Mouse (Mus musculus) myocyte (in vitro differentiated cells): ENCODE measurements around the gene Stip1. TPM values are rescaled to one million over a fixed set of nuclear protein-coding genes. Genes with fewer than 3 reads are reported as not detected.
A peak's percentile ranks its signal among the peaks of the same experiment; 100 is the strongest.

Experiments used
- H3K27me3 ChIP-seq: one replicate; pipeline ENCODE4 v1.6.1; 2011; ENCODE audit not compliant: control insufficient read depth, insufficient read depth, insufficient read length
- H3K36me3 ChIP-seq: one replicate; pipeline ENCODE4 v1.6.1; 2011; ENCODE audit not compliant: control insufficient read depth, insufficient read depth
- H3K4me2 ChIP-seq: one replicate; pipeline ENCODE4 v1.6.1; 2011; ENCODE audit warnings: low read depth, control low read depth
- H3K4me3 ChIP-seq: one replicate; pipeline ENCODE4 v1.5.1; 2011; ENCODE audit warnings: mild to moderate bottlenecking, control low read depth, moderate library complexity
- H3K79me2 ChIP-seq: one replicate; pipeline ENCODE4 v1.6.1; 2011; ENCODE audit not compliant: control insufficient read depth, insufficient read depth
- H3ac ChIP-seq: one replicate; pipeline ENCODE4 v1.6.1; 2011; ENCODE audit not compliant: control insufficient read depth, insufficient read length
- CEBPB ChIP-seq: IDR thresholded peaks from 2 replicates; pipeline ENCODE4 v1.6.1; 2011; ENCODE audit warnings: mild to moderate bottlenecking, moderate library complexity; ENCODE audit not compliant: poor library complexity, insufficient read depth, severe bottlenecking
- E2F4 ChIP-seq: IDR thresholded peaks from one replicate; pipeline ENCODE4 v1.6.1; 2011; ENCODE audit warnings: mild to moderate bottlenecking, control low read depth, moderate library complexity; ENCODE audit not compliant: insufficient read depth
- MAX ChIP-seq: IDR thresholded peaks from one replicate; pipeline ENCODE4 v1.6.1; 2011; ENCODE audit warnings: low read depth, mild to moderate bottlenecking, control low read depth
- MYOD1 ChIP-seq, 3 experiments: IDR thresholded peaks; one replicate each; pipeline ENCODE4 v1.6.1; 2011; ENCODE audit warnings: control low read depth in 2 of 3, low read depth in 2 of 3, mild to moderate bottlenecking in 2 of 3, moderate library complexity in 1 of 3; ENCODE audit not compliant: insufficient read length in 2 of 3, control insufficient read depth in 1 of 3
- MYOG ChIP-seq, 3 experiments: IDR thresholded peaks; one replicate each; pipeline ENCODE4 v1.6.1; 2011; ENCODE audit warnings: control low read depth in 2 of 3, low read depth in 2 of 3, mild to moderate bottlenecking in 2 of 3; ENCODE audit not compliant: insufficient read length in 2 of 3, control insufficient read depth in 1 of 3, insufficient read depth in 1 of 3
- POLR2A ChIP-seq: IDR thresholded peaks from one replicate; pipeline ENCODE4 v1.6.1; 2011; ENCODE audit warnings: low read depth, mild to moderate bottlenecking, control low read depth, moderate library complexity; ENCODE audit not compliant: insufficient read length
- POLR2AphosphoS2 ChIP-seq: IDR thresholded peaks from one replicate; pipeline ENCODE4 v1.6.1; 2011; ENCODE audit warnings: low read depth, control low read depth; ENCODE audit not compliant: insufficient read length
- REST ChIP-seq: IDR thresholded peaks from one replicate; pipeline ENCODE4 v1.6.1; 2011; ENCODE audit warnings: mild to moderate bottlenecking, control low read depth, moderate library complexity; ENCODE audit not compliant: insufficient read depth, insufficient read length
- SRF ChIP-seq: IDR thresholded peaks from one replicate; pipeline ENCODE4 v1.6.1; 2011; ENCODE audit warnings: low read depth; ENCODE audit not compliant: control insufficient read depth, insufficient read length
- TCF12 ChIP-seq: IDR thresholded peaks from one replicate; pipeline ENCODE4 v1.6.1; 2011; ENCODE audit warnings: mild to moderate bottlenecking, control low read depth; ENCODE audit not compliant: poor library complexity, insufficient read depth, severe bottlenecking
- TCF3 ChIP-seq: IDR thresholded peaks from one replicate; pipeline ENCODE4 v1.6.1; 2011; ENCODE audit warnings: low read depth, control low read depth; ENCODE audit not compliant: insufficient read length
- USF1 ChIP-seq: IDR thresholded peaks from one replicate; pipeline ENCODE4 v1.6.1; 2011; ENCODE audit warnings: low read depth, mild to moderate bottlenecking, control low read depth, moderate library complexity
- polyA plus RNA-seq: library from polyadenylated mRNA; unstranded; fragments of >200 nt; fragmentation: generic; extraction: Trizol; gene quantifications from one replicate; pipeline ENCODE4 v1.2.1, GENCODE M21; 2012; ENCODE audit warnings: missing spikeins

The Stip1 gene
- polyA plus RNA-seq, 1 experiment, result 223 TPM

DNA sequence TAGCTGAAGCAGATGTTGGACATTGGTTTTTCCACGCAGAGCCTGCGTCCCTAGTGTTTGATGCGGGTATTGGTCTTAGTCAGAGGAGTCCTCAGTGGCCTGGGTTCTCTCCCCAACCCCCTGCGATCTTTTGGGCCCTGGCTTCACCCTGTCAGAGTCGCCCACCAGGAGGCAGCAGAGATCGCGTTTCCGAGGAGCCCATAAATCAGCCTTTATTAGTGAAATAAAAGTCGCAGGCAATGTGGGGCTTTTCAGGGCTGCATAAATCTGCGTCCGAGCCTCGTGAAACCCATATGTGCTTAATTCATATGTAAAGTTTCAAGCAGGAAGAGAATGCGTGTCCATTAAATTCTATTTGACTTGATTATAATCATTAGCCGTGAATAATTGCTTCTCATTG lies 28.4 kb upstream of the Stip1 start:
- Histone ChIP-seq H3K4me3 (no peak overlapping the region), H3K27me3 (no peaks in the 10 kb centered on the region), H3ac (no peak overlapping the region), H3K4me2 (peak overlapping the region; percentile 21), H3K36me3 (no peaks in the 10 kb centered on the region), H3K79me2 (no peaks in the 10 kb centered on the region)
- TF ChIP-seq POLR2AphosphoS2 (no peak), USF1 (no peak), MYOG (IDR thresholded peaks at IDR 0.05; ENCODE audit: control insufficient read depth in 1 of 3, insufficient read depth in 1 of 3, insufficient read length in 2 of 3, low read depth in 2 of 3) (no peak), CEBPB (no peak), MYOD1 (IDR thresholded peaks at IDR 0.05; ENCODE audit: control insufficient read depth in 1 of 3, insufficient read length in 2 of 3, low read depth in 2 of 3) (no peak)

DNA sequence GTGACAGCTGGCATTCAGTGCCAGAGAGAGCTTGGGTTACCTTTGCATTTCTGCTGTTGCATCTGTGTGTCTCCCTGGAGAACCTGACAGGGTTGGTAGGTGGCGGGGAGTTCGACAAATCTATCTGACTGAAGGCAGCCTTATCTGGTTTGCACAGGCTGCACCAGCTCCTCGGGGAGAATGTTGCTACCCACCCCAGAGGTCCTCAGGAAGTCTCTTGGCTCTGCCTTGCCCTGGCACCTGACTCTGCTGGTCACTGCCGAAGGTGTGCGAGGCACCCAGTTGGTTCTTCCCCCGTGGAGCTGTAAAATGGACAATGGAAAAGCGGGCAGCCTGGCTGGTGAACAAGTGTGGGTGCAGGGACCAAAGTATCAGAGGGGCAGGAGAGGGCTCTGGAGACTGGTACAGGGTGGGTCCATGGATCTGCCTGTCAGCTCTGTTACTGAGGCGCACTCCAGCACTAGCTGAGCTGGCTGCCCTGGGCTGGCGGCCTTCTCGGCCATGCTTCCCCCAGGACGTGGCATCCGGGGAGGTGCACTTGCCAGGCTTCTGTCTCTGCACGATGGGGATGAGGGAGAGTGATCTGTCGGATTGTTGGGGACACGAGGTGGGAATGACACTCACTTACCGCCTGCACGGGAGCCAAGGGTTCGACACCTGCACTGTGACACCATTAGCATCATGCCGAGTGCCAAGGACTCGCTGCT lies 27.7 kb upstream of the Stip1 start:
- TF ChIP-seq MAX, result no peak
- no peak for TF ChIP-seq CEBPB
- no peak for TF ChIP-seq SRF
- no peak for TF ChIP-seq REST
- no peak for TF ChIP-seq TCF12
- no peak for TF ChIP-seq MYOD1 (IDR thresholded peaks at IDR 0.05; ENCODE audit: control insufficient read depth in 1 of 3, insufficient read length in 2 of 3, low read depth in 2 of 3)
- TF ChIP-seq MYOG (IDR thresholded peaks at IDR 0.05; ENCODE audit: control insufficient read depth in 1 of 3, insufficient read depth in 1 of 3, insufficient read length in 2 of 3, low read depth in 2 of 3), result no peak
- no peak for TF ChIP-seq USF1
- no peak for TF ChIP-seq POLR2AphosphoS2
- no peak for TF ChIP-seq TCF3
- no peak for TF ChIP-seq E2F4
- TF ChIP-seq POLR2A, result no peak
- H3K36me3 ChIP-seq, result no peaks in the 10 kb centered on the region
- H3K79me2 ChIP-seq, result no peaks in the 10 kb centered on the region
- H3K27me3 ChIP-seq, result no peaks in the 10 kb centered on the region
- H3K4me2 ChIP-seq, result no peak overlapping the region
- H3ac ChIP-seq, result no peak overlapping the region
- no peak overlapping the region for H3K4me3 ChIP-seq

GRCm38 (mm10) chr19:7066828-7067342 lies 27.1 kb upstream of the Stip1 start:
- Histone ChIP-seq H3K36me3 (no peaks in the 10 kb centered on the region), H3ac (no peak overlapping the region), H3K79me2 (no peaks in the 10 kb centered on the region), H3K27me3 (no peaks in the 10 kb centered on the region), H3K4me2 (peak overlapping the region; percentile 43), H3K4me3 (no peak overlapping the region)
- TF ChIP-seq POLR2AphosphoS2 (no peak), CEBPB (no peak), POLR2A (no peak), REST (no peak)

DNA sequence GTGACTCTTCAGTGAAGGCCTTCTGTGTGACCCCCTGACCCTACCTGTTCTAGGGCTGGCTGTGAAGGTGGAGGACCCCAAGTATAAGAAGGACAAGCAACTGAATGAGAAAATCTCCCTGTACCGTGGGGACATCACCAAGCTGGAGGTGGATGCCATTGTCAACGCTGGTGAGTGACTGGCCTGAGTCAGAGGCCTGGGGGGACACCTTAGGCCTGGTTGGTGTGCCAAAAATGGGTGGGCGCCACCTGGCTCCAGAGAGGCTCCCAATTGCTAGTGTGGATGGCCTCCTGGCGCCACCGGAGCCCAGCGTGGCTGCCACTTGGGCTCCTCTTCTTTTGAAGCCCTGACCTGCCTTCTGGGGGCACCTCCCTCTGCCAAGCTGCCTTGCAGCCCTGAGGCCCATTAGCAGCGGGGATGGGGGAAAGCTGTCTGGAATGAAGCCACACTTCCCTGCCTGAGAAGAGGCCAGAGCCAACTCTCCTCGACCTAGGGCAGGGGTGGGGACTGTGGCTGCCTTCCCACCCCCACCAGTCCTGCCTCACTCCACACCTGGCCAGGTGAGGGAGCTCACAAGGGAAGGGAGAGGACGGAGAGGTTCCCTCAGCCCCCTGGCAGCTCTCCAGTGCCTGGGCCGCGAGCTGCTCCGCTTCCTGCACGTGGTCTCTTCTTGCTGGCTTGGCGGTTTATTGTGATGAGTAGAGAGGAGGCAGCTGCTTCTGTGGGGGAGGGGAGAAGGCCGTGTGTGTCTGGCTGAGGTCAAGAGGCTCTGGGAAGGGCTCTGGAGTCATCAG lies 26.5 kb upstream of the Stip1 start:
- Histone ChIP-seq H3K4me2 (peak overlapping the region; percentile 43), H3K36me3 (no peaks in the 10 kb centered on the region), H3K27me3 (no peaks in the 10 kb centered on the region)

More for the DNA sequence above, 26.5 kb upstream of the Stip1 start:
- no peak for TF ChIP-seq SRF
- TF ChIP-seq USF1, result peak; percentile 80
- TF ChIP-seq TCF12, result peak; percentile 55
- TF ChIP-seq MYOG (IDR thresholded peaks at IDR 0.05; ENCODE audit: control insufficient read depth in 1 of 3, insufficient read depth in 1 of 3, insufficient read length in 2 of 3, low read depth in 2 of 3), result peak; percentile 73 to 91 (median 75)
- TF ChIP-seq MYOD1 (IDR thresholded peaks at IDR 0.05; ENCODE audit: control insufficient read depth in 1 of 3, insufficient read length in 2 of 3, low read depth in 2 of 3), result peak; percentile 47 to 88 (median 86)
- no peak for TF ChIP-seq CEBPB
- no peak for TF ChIP-seq TCF3
- TF ChIP-seq MAX, result no peak
- no peak for TF ChIP-seq REST
- no peak for TF ChIP-seq E2F4
- TF ChIP-seq POLR2A, result no peak
- no peak for TF ChIP-seq POLR2AphosphoS2
- no peak overlapping the region for H3K4me3 ChIP-seq
- no peaks in the 10 kb centered on the region for H3K79me2 ChIP-seq
- no peak overlapping the region for H3ac ChIP-seq
